Mouse (Mus musculus): ENCODE data around the gene Tmem59l.
A peak's percentile ranks its signal among the peaks of the same experiment; 100 is the strongest.

Tmem59l gene

DNA sequence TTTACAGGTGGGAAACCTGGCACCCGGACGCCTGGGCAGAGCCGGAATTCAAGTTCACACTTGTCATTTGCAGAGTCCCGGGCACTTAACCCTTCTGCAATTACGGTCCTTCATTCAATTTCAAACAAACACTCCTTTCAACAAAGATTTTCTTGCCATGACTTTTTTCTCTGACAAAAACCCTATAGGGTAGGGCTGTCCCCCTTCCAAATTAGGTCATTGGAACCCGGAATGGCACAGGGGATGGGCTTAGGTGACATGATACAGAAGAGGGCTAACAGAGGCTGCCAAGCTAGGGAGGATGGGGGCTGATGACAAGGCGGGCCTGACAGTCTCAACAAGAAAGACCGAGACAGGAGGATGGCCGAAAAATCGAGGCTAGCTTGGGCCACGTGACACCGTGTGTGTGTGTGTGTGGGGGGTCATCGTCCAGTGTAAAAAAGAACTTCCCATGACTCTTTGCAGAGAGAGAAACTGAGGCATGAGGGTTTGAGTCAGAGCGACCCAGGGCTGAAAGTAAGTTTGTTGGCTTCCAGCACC lies 1.8 kb upstream of the Tmem59l start:
- DNase-seq (ENCODE audit: low read depth, low spot score) = no peak

DNA sequence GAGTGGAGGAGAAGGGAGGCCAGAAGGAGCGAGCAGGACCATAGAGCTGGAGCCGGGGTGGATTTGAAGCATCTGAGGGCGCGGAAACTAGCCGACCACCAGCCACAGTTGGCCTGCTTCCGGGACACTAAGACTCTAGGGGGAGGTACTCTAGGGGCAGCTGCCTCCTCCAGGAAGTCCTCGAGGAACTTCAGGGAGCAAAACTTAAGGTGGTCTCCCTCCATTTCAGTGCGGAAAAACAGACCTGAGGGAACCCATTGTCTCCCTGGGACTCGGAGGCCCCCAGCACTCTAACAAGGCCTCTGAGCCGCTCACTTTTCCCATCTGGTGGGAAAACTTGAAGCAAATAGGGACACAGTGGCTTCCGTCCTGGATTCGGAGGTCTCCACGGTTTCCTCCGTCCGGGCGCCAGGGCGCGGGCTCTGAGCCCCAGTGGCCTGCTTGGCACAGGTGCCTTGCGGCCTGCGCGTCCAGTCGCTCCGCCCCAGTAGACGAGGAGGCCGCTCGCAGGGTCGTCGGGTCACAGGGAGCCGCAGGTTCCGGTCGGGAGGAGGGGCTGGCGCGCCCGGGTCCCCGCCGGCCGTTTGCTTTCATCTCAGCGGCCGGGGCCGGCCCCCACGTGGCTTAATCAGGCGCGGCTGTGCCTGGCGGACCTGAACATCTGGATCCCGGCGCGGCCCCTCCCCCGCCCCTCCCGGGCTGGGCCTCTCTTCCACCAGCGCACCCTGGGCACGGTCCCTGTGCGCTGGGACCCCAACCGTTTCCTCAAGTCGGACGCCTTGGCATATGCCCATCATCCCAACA lies 1.0 kb upstream of the Tmem59l start:
- no peak for DNase-seq (ENCODE audit: low read depth, low spot score)

DNA sequence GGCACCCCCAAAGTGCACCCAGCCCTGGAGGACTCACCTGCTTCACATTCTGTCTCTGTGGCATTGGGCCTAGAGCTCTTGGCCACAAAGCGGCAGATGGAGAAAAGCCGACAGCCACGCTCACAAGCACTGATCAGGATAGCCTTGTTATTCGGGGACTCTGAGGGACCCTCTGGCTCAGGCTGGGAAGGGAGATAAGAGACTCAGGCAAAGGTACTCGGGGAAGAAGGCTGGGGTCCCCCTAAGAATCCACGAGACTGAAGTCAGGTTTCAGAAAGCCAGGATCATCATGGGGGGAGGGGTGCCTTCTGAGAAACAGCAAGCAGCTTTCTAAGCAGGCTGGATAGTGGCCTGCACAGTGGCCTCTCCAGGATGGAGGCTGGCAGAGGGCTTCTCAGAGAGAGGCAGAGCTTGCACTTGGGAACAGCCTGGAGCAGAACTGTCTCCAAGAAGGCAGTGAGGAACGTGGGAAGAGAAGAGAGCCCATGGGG lies 922 bp downstream of the Tmem59l start:
- DNase-seq (ENCODE audit: low read depth, low spot score) = no peak

DNA sequence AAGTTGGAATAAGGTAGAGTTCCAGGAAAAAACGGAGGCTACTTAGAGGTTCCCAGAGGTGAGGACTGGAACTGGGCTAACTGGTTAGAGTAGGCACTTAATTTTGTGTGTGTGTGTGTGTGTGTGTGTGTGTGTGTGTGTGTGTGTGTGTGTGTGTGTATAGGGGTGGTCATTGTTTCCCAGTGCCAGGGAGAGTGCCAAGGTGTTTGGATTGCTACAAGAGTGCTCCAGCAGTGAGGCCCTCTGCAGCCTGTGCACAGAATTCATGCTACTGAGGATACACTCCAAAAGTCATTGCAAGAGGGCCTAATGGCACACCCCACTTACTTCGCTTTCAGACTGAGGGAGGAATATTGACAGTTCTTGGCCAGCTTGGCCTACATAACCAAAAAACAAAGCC lies 4.2 kb downstream of the Tmem59l start:
- no peak for DNase-seq (ENCODE audit: low read depth, low spot score)

DNA sequence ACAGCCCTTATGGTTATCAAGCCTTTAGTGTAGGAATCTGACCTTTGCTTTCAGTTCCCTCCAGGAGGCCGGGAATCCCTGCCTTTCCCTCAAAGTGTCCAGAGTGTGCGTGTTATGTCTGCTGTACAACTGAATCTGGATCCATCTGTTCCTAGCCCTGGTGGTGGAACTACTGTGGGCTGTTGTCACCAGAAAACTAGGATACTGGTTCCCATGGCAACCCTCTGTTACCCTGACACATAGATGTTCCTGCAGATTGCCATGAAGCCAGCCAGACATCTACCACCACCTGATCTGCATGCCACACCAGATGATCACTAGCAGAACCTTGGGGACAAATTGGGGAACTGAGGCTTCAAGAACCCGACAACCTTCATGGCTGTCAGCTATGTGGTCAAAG lies 5.2 kb downstream of the Tmem59l start:
- no peak for DNase-seq (ENCODE audit: low read depth, low spot score)

DNA sequence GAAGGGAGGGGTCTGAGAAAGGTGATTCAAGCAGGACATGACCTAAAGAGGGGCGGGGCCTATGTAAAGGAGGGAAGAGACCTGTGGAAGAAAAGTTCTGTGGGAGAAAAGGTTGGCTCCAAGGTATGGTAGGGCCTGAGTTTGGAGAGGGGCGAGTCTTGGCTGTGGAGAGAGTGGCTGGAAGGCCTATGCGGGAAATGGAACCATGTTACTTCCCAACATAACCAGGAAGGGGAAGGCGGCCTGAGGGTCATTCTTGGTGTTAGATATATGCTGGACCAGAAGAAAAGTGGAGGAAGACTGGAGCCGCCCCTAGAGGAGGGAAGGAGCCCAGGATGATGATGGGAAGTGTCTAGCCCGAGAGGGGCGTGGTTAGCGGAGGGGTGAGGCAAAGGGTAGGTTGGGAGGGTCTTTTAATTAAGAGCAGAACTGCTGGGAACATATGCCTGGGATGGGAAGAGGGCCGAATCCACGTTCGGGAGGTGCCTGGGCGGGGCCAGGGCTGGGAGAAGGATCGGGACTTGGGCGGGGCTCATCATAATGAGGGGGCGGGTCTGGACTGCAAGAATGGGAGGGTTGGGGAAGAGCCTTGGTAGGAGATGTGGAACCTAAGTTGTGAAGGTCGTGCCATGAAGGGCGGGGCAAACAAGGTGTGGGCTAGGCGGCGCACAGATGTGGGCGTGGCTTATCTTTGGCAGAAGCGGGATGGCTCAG lies 9.7 kb downstream of the Tmem59l start:
- peak; percentile 60 for DNase-seq (ENCODE audit: low read depth, low spot score)

DNA sequence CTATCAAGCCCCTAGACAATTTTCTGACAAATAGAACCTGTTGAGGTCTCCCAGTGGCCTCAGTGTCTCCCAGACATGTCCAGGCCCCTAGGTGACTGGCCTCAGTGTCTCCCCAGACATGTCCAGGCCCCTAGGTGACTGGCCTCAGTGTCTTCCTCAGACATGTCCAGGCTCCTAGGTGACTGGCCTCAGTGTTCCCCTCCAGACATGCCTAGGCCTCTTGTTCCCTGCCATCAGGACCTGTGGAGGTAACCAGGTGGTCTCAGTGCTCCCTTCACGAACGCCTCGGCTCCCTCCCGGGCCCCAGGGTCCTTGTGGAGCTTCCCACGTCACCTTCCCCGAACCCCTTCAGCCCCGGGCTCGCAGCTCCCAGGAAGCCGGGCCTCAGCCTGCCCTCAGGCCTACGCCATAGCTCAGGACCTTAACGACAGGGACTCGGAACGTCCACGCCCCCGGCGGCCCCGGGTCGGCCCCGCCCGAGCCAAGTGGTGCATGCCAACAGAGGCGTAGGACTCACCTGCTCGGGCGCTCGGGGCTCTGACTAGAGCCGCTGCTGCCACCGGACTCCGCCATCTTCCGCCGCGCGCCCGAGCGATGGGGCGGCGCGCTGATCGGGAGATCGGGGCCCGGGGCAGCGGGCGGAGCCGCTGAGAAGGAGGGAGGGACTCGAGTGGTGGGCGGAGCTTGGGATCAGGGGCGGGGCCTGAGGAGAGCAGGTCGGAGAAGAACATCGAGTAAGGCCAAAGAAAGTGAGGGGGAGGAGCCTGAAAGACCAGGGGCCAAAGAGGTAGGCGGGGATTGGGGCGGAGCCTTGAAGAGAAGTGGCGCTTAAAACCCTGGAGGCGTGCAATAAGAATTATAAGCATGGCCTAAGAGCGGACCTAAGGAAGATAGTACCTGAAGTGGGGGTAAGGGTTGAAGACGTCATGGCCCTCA lies 10.6 kb downstream of the Tmem59l start, which contains the start of gene Klhl26:
Gene Klhl26, minus strand, starts transcription at position 636 of the 936 bp plus-strand sequence.
- peak; percentile 96 for DNase-seq (ENCODE audit: low read depth, low spot score)

DNA sequence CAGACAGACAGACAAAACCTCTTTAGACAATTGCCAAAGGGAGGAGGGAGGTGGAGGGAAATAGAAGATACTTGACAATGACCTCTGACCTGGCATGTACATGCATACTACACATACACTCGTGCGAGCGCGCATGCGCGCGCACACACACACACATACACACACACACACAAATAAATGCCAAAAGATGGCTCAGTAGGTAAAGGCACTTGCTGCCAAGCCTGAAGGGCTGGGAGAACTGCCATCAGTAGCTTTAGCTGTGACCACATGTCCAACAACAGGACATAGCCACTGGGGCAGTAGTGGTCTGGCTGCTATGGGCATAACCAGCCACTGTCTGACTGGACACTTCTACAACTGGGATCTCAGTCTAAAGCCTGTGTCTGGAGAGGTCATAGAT lies 15.3 kb downstream of the Tmem59l start:
- DNase-seq (ENCODE audit: low read depth, low spot score) = no peak

DNA sequence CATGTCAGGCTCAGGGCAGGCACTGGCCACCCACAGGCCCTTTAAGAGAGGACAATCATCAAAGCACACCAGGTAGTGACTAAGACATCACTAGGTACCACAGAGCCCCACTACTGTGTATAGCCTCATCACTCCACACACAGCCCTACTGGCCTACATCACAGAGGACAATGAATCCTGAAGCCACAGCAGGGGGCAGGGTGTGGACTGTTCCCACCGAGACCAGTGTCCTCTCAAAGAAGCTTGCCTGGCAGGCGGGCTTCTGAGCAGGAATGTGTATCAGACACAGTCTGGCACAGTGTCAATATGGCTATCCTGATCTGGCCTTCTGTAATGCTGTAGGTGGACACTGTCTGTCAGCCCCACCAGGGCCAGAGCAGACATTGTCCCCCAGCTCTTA lies 17.2 kb downstream of the Tmem59l start:
- DNase-seq (ENCODE audit: low read depth, low spot score) = no peak

DNA sequence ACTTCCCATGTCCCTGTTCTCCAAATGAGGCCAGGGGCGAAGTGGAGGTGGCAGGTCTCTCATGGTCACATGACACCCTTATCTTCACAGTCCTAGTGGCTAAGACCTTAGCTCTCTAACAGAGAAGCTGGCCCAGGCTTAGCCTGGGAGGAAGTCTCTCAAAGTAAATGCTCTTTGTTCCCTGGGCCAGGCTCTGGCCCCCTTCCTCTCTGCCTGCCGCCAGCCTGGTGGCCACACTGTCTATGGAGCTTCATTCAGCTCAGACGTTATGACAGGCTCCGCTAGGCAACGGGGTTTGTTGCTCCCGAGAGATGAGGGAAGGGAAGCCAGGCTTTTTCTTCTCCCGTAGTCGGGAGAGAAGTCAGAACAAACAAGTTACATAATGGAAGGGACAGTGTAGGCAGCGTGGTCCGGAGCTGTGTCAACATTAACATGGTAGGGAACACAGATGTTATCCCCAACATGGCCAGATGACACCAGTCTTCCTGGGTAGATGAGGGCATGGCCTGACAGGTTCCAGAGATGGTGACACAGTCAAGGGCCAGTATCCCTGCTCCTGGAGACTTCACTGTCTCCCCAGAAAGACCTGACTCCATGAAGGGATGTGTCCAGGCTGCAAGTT lies 17.8 kb downstream of the Tmem59l start:
- no peak for DNase-seq (ENCODE audit: low read depth, low spot score)

DNA sequence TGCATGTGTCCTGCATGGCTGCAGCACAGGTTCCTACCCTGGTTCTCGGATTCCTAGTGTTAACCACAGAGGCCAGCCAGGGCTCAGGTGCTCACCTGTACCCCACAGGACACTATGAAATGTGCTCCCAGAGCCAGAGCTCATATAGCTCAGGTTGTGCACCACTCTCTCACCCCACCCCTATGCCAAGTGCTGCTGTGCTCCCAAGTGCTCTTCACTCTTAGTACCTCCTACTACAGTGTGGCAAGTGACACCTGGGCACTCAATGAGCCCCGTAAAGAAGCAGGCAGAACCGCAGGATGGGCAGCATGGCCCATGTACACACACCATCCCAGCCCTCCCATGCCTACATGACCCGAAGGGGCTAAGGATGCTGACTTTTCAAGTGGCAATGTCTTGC lies 18.4 kb downstream of the Tmem59l start:
- DNase-seq (ENCODE audit: low read depth, low spot score) = no peak

DNA sequence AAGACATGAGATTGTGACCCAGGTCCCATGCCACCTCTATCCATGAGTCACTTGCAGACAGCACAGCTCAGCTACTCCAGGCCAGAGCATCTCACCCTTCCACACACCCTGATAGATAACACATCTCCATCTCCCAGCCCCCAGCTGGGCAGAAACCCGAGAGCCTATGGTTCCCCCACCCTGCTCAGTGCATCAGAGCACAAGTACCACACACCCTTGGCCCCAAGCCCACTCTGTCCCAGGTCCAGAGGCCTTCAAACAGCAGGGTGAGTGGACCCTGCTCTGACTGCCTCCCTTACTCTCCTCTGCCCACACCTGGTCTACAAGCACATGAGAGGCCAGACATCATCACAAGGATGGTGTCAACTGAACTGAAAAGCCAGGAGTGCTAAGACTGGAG lies 19.3 kb downstream of the Tmem59l start:
- DNase-seq (ENCODE audit: low read depth, low spot score) = no peak

DNA sequence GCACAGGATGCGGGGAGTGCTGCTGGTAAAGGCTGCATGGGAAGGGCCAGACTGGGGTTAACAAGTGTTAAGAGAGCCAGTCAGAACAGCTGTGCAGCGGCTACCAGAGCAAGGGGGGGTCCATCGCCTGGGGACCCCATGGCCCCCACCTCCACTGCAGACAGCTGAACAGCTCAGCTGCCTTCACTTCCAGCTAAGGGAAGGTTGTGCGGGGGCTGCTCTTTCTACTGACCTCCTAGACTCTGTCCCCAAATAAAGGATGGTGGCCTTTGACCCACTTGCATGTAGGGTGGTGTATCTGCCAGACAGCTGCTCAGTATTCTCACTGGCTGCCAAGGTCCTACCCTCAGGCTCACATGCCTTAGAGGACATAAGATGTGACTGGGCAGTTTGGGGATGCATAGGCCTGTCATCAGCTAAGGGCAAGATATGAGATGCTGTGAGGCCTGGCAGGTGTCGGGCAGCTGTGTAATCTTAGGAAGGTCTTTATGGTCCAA lies 19.9 kb downstream of the Tmem59l start:
- no peak for DNase-seq (ENCODE audit: low read depth, low spot score)

DNA sequence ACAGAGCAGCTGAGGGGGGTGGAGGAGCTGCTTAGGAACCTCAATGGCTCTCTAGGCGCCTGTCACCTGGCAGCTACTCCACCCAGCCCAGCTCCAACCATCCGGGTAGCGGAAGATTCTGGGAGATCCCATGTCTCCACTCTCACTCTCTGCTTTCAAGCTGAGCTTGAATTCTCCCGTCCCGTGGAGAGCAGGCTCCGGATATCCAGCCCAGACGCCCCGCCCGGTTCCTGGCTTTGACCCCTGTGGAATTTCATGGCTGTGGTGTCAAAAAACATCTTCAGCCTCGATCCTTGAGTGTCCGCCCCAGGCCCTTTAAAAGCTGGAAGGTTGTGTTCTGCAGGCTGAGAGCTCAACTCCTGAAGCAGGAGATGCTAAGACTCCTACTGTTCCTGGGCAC lies 20.4 kb downstream of the Tmem59l start:
- DNase-seq (ENCODE audit: low read depth, low spot score) = no peak

DNA sequence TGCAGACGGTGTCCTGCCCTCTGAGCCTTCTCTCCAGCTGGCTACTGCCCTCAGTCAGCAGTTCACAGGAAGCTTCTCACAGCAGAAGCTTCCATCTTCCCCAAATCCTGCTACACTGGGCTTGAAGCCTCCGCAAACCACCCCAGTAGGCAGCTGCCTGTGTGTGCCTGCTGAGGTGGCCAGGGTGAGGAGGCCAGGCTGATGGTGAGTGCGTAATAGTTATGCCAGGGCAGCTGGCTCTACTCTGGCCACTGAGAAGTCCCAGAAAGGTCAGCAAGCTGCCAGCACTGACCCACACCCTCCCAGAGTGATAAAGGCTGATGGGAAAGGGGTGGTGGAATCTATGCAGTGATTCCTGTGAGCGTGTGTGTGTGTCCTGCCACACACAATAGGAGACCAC lies 20.9 kb downstream of the Tmem59l start:
- no peak for DNase-seq (ENCODE audit: low read depth, low spot score)

DNA sequence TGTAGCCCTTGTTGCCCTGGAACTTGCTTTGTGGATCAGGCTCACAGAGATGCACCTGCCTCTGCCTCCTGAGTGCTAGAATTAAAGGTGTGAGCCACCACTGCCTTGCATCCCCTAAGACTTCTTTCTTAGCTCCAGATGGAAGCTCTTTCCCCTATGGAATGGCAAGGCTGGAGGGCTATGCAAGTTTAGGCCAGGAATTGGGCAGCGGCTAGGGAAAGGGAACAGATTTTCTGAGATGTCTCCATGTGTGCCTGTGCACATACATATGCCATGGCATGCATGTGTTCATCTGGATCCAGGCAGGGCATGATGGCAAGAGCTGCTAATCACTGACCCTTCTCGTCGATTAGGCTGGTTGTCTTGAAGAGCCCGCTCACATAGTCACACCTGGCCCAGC lies 21.5 kb downstream of the Tmem59l start:
- no peak for DNase-seq (ENCODE audit: low read depth, low spot score)

DNA sequence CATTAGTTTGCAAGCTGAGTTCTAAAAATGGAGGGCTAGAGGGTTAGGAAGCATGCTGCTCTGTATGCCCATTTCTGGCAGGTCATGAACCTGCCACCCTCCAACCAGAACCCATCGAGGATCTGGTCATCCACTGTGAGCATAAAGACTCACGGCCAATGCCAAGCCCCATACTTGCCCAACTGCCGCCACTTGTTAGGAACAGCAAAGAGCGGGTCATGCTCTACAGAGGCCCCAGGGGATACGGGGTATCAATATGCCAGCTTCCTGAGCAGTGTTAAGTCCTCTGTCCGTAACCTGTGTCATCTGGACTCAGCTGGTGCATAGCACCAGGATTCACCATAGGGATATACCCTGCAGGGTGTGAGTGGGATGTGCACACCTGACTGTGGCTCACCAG lies 23.0 kb downstream of the Tmem59l start:
- no peak for DNase-seq (ENCODE audit: low read depth, low spot score)

DNA sequence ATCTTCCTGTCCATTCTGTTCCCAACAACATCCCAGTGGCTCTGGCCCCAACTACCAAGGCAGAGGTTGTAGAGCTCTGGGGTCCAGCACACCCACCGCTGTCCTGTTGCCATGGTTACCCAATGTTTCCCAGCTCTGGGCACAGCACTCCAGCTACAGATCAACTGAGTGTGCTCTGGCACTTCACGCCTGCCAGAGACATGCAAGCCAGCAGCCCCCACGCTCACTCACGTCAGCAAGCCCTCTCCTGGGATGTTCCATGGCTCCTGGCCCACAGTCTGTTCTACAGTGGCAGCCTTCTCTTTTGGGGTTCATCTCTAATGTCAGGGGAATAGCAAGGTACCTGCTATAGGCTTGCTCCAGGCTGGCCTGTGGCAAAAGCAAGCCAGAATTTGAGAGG lies 23.9 kb downstream of the Tmem59l start:
- DNase-seq (ENCODE audit: low read depth, low spot score) = no peak

DNA sequence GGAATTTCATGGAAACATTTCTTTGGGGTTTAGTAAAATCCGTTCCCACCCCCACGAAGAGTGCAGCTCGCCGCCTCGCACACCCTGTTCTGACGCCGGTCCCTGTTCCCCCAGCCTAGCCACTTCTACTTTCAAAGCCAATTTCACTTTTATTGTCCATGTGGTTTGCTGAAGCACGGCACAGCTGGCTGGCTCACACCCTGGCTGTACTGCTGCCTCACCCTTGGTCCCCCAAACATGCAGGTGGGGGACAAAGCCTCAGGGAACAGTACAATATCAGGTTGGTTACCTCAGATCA lies 24.7 kb downstream of the Tmem59l start:
- no peak for DNase-seq (ENCODE audit: low read depth, low spot score)

DNA sequence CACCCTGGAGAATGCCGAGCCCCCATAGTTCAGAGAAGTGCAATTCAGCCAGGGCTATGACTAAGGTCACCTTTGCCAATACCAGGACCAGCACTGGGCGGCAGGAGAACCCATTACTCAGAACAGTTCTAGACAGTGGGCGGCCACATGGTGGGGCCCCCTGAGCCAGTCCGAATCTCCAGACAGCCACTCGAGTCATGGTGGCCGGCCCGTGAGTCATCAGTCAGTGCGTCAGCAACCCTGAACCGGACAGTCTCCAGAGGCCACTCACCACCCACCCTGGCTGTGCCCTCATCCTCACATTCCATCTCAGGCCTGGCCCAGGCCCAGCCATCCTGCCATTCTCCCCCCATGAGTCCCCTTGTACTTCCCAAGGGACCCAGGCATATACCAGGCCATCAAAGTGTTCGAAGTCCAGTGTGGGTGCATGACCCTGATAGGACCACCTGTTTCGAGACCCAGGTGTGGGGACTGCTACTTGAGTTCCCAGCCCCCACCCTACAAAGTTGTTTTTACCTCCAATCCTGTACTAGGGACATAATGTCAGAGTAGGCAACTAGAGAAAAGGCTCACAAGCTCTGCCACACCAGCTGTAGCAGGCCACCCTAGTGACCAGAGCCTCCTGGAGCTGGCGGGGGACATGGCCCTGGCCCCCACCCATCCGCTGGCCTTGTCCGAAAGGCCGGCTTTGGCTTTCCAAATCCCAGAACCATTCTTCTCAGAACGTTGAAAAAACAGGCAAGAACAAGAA lies 25.2 kb downstream of the Tmem59l start:
- DNase-seq (ENCODE audit: low read depth, low spot score) = no peak

DNA sequence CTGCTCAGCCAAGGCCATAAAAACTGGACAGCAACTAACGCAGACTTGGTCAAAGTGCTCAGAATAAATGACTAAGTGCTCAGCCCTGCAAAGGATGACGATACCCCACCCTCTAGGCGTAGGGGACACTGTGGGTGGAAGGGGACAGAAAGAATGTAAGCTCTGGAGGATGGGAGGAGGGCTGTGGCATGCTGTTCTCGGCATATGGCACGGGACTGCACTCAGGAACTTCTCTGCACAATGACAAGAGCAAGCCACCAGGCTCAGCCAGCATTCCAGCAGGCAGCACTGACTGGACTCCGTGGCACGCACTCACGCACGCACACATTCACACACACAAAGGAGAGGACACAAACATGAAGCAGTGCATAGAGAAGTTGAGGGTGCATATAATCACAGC lies 26.6 kb downstream of the Tmem59l start:
- DNase-seq (ENCODE audit: low read depth, low spot score) = no peak
